Mouse (Mus musculus): ENCODE measurements around the gene Csf2rb2. TPM values are rescaled to one million over a fixed set of nuclear protein-coding genes. Genes with fewer than 3 reads are reported as not detected.
"Not testable (repeated sequence)": the region's sequence is repeated elsewhere in the genome, so short reads cannot be mapped to it uniquely, and the experiment has no call there.

Gene Csf2rb2
- polyA plus RNA-seq, 1 experiment from 2014 or later = 0.54 TPM

DNA sequence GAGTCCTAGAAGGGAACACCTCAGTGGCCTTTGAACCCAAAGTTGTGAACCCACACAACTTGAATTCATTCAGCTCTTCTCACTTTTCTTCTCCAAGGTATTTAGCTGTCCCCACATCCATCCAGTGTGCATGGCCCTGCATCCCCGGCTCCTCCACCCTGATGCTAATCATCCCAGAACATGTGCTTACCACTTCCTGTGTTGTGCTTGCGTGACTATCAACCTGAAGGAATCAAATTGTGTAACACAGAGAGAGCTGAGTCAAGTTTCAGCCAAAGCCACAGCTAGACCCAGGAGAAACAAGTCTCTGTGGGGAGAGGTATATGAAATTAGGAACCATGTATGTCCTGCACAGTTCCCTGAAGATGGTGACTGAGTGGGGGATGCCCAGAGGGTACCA is 27.2 kb downstream of the Csf2rb2 start:
- H3K4me1 ChIP-seq (replicated peaks) = peaks cover 7% of the 10 kb centered on the region; the same call in 1 of the 2 replicates
- H3K4me3 ChIP-seq (replicated peaks) = no peak overlapping the region
- no peak for ATAC-seq (ENCODE audit: low read depth)
- no peak for DNase-seq
- H3K9me3 ChIP-seq (replicated peaks) = no peaks in the 10 kb centered on the region
- no peak overlapping the region for H3K4me2 ChIP-seq
- H3K27ac ChIP-seq = no peak overlapping the region
- H3K27me3 ChIP-seq = peaks cover 8% of the 10 kb centered on the region; the same call in 1 of the 2 replicates
- 12% methylated on average over 2 of the region's 2 CpGs for WGBS (ENCODE audit: insufficient replicate concordance)
- H3K36me3 ChIP-seq = no peaks in the 10 kb centered on the region
- H3K9ac ChIP-seq = no peak overlapping the region

DNA sequence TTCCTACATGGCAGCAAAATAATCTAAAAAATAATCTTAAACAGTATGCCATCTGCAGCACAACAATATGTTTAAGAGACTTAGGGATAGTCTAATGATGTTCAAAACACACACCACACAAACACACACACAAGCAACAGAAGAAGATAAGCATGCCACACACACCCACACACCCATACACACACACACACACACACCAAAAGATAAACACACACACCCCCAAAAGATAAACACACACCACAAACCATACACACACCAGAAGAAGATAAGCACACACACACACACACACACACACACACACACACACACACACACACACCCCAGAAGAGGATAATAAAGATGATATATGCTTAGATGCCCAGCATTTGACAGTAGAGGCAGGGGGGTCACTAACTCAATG is 34.3 kb downstream of the Csf2rb2 start:
- Histone ChIP-seq H3K36me3 (no peaks in the 10 kb centered on the region), H3K27me3 (peaks cover 4% of the 10 kb centered on the region; the same call in 1 of the 2 replicates), H3K4me2 (no peak overlapping the region), H3K27ac (peak overlapping the region; percentile 55), H3K9ac (no peak overlapping the region), H3K4me1 (replicated peaks) (peaks cover 57% of the 10 kb centered on the region), H3K9me3 (replicated peaks) (no peaks in the 10 kb centered on the region), H3K4me3 (replicated peaks) (no peak overlapping the region)
- ATAC-seq (ENCODE audit: low read depth) = peak; percentile 27; the same call in 1 of the 2 replicates
- DNase-seq = no peak

DNA sequence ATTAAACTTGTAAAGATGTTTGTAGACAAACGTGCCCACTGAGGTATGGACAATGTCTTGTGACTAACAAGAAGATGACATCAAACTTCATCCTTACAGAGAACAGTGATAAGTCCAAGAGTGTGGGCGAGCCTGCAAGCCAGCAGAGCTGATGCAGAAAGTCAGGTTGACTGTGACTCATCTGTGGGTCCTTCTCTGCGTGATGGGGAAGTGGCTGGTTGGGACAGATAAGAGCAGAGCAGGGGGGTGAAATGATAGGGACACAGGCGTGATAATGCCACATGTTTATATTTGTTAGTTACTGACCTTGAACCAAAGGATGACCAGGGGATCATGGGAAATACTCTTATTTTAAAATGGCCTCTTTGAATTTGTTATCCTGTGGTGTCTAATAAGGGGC is 37.7 kb downstream of the Csf2rb2 start:
- Histone ChIP-seq H3K27me3 (no peaks in the 10 kb centered on the region), H3K9me3 (replicated peaks) (no peaks in the 10 kb centered on the region), H3K9ac (peak overlapping the region; percentile 64), H3K27ac (peak overlapping the region; percentile 91), H3K36me3 (no peaks in the 10 kb centered on the region), H3K4me2 (peak overlapping the region; percentile 52), H3K4me3 (replicated peaks) (no peak overlapping the region), H3K4me1 (replicated peaks) (peaks cover 71% of the 10 kb centered on the region)
- ATAC-seq (ENCODE audit: low read depth) (peak; percentile 98), DNase-seq (peak; percentile 83)
- 7% methylated on average over 4 of the region's 4 CpGs for WGBS (ENCODE audit: insufficient replicate concordance)

DNA sequence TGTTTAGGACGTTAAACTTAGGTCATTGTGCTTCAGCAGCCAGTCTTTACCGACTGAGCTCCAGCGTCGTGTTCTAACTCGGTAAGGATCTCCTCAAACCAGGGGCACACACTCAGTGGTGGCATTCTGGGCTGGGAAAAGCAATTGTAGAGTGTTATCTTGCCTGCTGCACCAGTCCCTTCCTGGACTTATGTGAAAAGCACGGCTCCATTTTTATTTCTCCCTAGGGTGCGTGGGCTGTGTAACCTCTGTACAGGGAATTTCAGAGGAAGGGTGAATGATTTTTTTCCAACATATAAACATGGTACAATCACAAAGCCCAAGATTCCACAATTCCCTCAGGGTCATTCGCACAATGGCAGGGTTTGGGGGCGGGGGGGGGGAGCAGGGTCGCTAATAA is 38.1 kb downstream of the Csf2rb2 start:
- Histone ChIP-seq H3K9ac (peak overlapping the region; percentile 64), H3K27ac (peak overlapping the region; percentile 91), H3K4me3 (replicated peaks) (no peak overlapping the region), H3K36me3 (no peaks in the 10 kb centered on the region), H3K9me3 (replicated peaks) (no peaks in the 10 kb centered on the region), H3K4me2 (peak overlapping the region; percentile 52), H3K4me1 (replicated peaks) (peaks cover 74% of the 10 kb centered on the region), H3K27me3 (no peaks in the 10 kb centered on the region)
- ATAC-seq (ENCODE audit: low read depth) = peak; percentile 41; the same call in 1 of the 2 replicates
- 27% methylated on average over 10 of the region's 10 CpGs for WGBS (ENCODE audit: insufficient replicate concordance)
- no peak for DNase-seq

- 0 out of 2 replicates have a peak overlapping the region, but pooled peaks have one; percentile 73 for H3K9ac ChIP-seq
- no peak overlapping the region for H3K4me3 ChIP-seq (replicated peaks)
- H3K36me3 ChIP-seq = no peaks in the 10 kb centered on the region
- H3K27ac ChIP-seq = peak overlapping the region; percentile 27; the same call in 1 of the 2 replicates
- H3K4me1 ChIP-seq (replicated peaks) = peaks cover 70% of the 10 kb centered on the region
- no peaks in the 10 kb centered on the region for H3K9me3 ChIP-seq (replicated peaks)
- ATAC-seq (ENCODE audit: low read depth) (no peak), DNase-seq (no peak)
- 59% methylated on average over 3 of the region's 3 CpGs for WGBS (ENCODE audit: insufficient replicate concordance)
- 0 out of 2 replicates have a peak, but pooled peaks cover 4% of the 10 kb centered on the region for H3K27me3 ChIP-seq
- peak overlapping the region; percentile 51 for H3K4me2 ChIP-seq
Measured at GRCm38 (mm10) chr15:78263286-78263685, 42.2 kb downstream of the Csf2rb2 start.

GRCm38 (mm10) chr15:78260668-78261333 is 44.7 kb downstream of the Csf2rb2 start:
- Histone ChIP-seq H3K27me3 (0 out of 2 replicates have a peak, but pooled peaks cover 4% of the 10 kb centered on the region), H3K4me2 (peak overlapping the region; percentile 51), H3K9ac (peak overlapping the region; percentile 73), H3K4me3 (replicated peaks) (peak overlapping the region; percentile 52), H3K36me3 (no peaks in the 10 kb centered on the region), H3K27ac (peak overlapping the region; percentile 86), H3K9me3 (replicated peaks) (no peaks in the 10 kb centered on the region), H3K4me1 (replicated peaks) (peaks cover 62% of the 10 kb centered on the region)
- peak; percentile 94 for ATAC-seq (ENCODE audit: low read depth)
- WGBS (ENCODE audit: insufficient replicate concordance) = 40% methylated on average over 13 of the region's 13 CpGs
- peak; percentile 76 for DNase-seq

DNA sequence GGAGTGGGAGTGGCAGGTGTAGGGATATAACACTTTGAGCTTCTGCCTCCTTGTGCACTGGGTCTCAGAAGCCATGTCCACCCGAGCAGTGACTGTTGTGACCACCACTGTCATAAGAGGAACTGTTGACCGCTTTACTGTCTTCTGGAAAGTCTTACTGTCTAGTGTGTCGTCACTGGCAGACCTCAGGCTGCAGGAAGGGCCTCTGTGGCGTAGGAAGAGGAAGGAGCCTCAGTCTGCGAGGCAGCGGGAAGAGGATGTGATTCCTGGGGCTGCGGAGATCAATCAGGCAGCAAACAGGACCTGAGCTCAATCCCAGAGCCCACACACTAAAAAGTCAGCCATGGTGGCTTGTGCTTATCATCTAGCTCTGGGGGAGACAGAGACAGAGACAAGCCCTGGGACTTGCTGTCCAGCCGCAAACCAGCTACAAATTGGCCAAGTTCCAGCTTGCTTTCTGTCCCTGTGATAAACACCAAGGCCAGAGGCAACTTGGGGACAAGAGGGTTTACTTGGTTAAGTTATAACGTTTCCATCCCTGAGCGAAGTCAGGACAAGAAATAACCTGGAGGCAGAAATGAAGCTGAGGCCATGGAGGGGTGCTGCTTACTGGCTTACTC is 47.2 kb downstream of the Csf2rb2 start:
- Histone ChIP-seq H3K4me3 (replicated peaks) (no peak overlapping the region), H3K4me2 (0 out of 2 replicates have a peak overlapping the region, but pooled peaks have one; percentile 19), H3K9me3 (replicated peaks) (no peaks in the 10 kb centered on the region), H3K36me3 (no peaks in the 10 kb centered on the region), H3K27me3 (0 out of 2 replicates have a peak, but pooled peaks cover 4% of the 10 kb centered on the region), H3K9ac (peak overlapping the region; percentile 39; the same call in 1 of the 2 replicates), H3K27ac (peak overlapping the region; percentile 78), H3K4me1 (replicated peaks) (peaks cover 52% of the 10 kb centered on the region)
- 35% methylated on average over 10 of the region's 10 CpGs for WGBS (ENCODE audit: insufficient replicate concordance)
- no peak for ATAC-seq (ENCODE audit: low read depth)
- DNase-seq = no peak

DNA sequence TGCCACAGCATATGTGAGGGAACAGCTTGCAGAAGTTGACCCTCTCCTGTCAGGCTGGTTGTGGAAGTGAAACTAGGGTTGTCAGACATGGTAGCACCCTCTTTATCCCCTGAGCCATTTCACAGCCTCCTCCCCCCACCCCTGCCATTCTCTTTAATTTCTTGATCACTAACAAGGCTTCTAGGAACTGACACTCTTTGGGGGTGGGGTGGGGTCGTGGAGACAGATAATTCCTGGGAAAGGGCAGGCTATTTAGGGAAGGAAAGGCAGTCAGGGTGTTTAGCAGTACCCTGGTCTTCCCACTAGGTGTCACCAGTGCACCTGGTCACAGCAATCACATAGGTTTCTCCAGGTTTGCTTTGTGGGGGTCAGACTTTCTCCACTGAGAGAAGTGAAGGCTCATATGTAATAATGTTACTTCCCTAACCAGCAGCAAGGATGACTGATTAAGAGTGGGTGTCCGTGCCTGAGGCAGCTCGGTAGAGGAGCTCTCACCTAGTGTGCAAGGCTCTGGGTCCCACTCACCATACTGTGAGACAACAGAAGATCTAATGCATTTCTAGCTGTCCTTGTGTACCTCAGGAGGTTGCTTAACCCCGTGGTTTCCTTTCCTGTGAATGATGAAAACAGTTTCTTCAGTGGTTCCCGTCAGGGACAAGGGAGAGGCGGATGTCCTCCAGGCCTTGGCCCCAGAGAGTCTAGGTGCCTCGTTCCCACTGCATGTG is 48.0 kb downstream of the Csf2rb2 start:
- Histone ChIP-seq H3K27me3 (0 out of 2 replicates have a peak, but pooled peaks cover 4% of the 10 kb centered on the region), H3K9ac (peak overlapping the region; percentile 39; the same call in 1 of the 2 replicates), H3K36me3 (no peaks in the 10 kb centered on the region), H3K27ac (peak overlapping the region; percentile 78), H3K4me2 (0 out of 2 replicates have a peak overlapping the region, but pooled peaks have one; percentile 19), H3K4me1 (replicated peaks) (peaks cover 45% of the 10 kb centered on the region), H3K9me3 (replicated peaks) (no peaks in the 10 kb centered on the region), H3K4me3 (replicated peaks) (no peak overlapping the region)
- ATAC-seq (ENCODE audit: low read depth) (no peak), DNase-seq (peak; percentile 51)
- WGBS (ENCODE audit: insufficient replicate concordance) = 14% methylated on average over 7 of the region's 7 CpGs

DNA sequence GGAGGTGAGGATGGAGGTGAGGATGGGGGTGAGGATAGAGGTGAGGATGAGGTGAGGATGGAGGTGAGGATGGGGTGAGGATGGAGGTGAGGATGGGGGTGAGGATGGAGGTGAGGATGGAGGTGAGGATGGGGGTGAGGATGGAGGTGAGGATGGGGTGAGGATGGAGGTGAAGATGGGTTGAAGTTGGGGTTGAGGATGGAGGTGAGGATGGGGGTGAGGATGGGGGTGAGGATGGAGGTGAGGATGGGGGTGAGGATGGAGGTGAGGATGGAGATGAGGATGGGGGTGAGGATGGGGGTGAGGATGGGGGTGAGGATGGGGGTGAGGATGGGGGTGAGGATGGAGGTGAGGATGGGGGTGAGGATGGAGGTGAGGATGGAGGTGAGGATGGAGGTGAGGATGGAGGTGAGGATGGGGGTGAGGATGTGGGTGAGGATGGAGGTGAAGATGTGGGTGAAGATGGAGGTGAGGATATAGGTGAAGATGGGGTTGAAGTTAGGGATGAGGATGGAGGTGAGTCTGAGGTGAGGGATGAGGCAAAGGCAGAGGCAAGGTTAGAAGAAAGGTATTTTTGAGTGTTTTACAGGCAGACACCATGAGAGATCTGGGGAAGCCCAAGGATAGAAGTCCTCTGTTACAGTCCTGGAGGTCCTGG is 48.8 kb downstream of the Csf2rb2 start:
- H3K27me3 ChIP-seq; H3K36me3 ChIP-seq; H3K9ac ChIP-seq; H3K4me3 ChIP-seq (replicated peaks); ATAC-seq (ENCODE audit: low read depth); H3K27ac ChIP-seq; H3K4me2 ChIP-seq; H3K9me3 ChIP-seq (replicated peaks); DNase-seq: not testable (repeated sequence)
- H3K4me1 ChIP-seq (replicated peaks) = peaks cover 39% of the 10 kb centered on the region

DNA sequence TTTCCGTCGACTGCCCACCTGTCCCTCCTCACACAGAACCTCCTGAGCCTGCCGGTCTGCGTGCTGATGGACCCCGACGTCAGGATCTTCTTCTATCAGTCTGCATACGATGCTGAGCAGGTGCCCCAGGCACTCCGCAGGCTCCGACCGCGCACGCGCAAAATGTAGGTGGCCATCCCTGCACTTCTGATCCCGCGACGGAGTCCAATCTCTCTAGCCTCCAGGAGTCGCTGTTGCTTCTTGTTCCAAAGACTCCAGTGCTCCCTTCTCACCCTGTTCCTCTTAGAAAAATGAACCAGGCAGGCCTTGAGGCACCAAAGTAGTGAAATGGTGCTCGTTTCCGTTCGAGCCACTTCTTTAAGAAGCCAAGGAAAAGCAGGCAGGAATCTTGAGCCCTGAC is 50.8 kb downstream of the Csf2rb2 start:
- no peaks in the 10 kb centered on the region for H3K36me3 ChIP-seq
- H3K4me3 ChIP-seq (replicated peaks) = no peak overlapping the region
- H3K27ac ChIP-seq = no peak overlapping the region
- ATAC-seq (ENCODE audit: low read depth) = no peak
- no peak for DNase-seq
- WGBS (ENCODE audit: insufficient replicate concordance) = 24% methylated on average over 20 of the region's 20 CpGs
- H3K9me3 ChIP-seq (replicated peaks) = no peaks in the 10 kb centered on the region
- no peak overlapping the region for H3K9ac ChIP-seq
- no peaks in the 10 kb centered on the region for H3K27me3 ChIP-seq
- no peak overlapping the region for H3K4me2 ChIP-seq
- peaks cover 22% of the 10 kb centered on the region for H3K4me1 ChIP-seq (replicated peaks)

DNA sequence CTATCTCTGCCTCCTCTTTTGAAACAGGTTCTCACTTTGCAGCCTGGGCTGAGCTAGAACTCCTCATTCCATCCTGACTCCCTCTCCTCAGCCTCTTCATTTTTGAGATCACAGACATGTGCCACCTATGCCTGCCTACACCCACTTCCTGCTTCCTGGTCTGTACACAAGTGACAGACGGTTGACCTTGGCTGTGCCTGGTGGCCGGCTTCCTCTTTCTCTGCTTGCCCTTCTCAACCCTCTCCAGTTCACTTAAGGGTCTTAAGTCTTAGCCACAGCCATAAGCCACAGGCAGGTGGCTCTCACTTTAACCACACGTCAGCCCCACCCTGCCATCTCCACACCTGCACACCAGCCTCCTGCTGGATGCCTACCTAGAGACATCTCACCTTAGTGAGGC is 57.1 kb downstream of the Csf2rb2 start:
- no peak for DNase-seq
- no peak overlapping the region for H3K4me3 ChIP-seq (replicated peaks)
- H3K4me2 ChIP-seq = no peak overlapping the region
- no peaks in the 10 kb centered on the region; the same call in 1 of the 2 replicates for H3K4me1 ChIP-seq (replicated peaks)
- no peaks in the 10 kb centered on the region for H3K36me3 ChIP-seq
- H3K9ac ChIP-seq = no peak overlapping the region
- no peaks in the 10 kb centered on the region for H3K9me3 ChIP-seq (replicated peaks)
- no peak for ATAC-seq (ENCODE audit: low read depth)
- H3K27me3 ChIP-seq = no peaks in the 10 kb centered on the region
- H3K27ac ChIP-seq = no peak overlapping the region
- 15% methylated on average over 3 of the region's 3 CpGs for WGBS (ENCODE audit: insufficient replicate concordance)

All from liver, embryonic 13.5 days (tissue).